Mouse (Mus musculus): Measurements from ENCODE around the gene Lig1. TPM values are rescaled to one million over a fixed set of nuclear protein-coding genes. Genes with fewer than 3 reads are reported as not detected.
"Not testable (repeated sequence)": the region's sequence is repeated elsewhere in the genome, so short reads cannot be mapped to it uniquely, and the experiment has no call there.

Lig1 gene
- polyA plus RNA-seq, 1 experiment from 2014 or later, result 80.5 TPM

- no peaks in the 10 kb centered on the region for H3K27me3 ChIP-seq (replicated peaks; ENCODE audit: control insufficient read depth, insufficient read depth, low read length)
- DNase-seq (ENCODE audit: low spot score) (peak; percentile 97), ATAC-seq (ENCODE audit: low read depth) (peak; percentile 99)
- H3K27ac ChIP-seq (replicated peaks; ENCODE audit: low read depth, low read length), result peak within 1 kb of the TSS; percentile 87
- H3K4me1 ChIP-seq (ENCODE audit: control insufficient read depth, insufficient read depth, low read length), result 0 out of 2 replicates have a peak, but pooled peaks cover 3% of the 10 kb centered on the region
- H3K9me3 ChIP-seq (ENCODE audit: control insufficient read depth, low read length), result no peaks in the 10 kb centered on the region
- peak within 1 kb of the TSS; percentile 88 for H3K4me2 ChIP-seq (ENCODE audit: low read depth, low read length)
- peak within 1 kb of the TSS; percentile 86 for H3K9ac ChIP-seq (ENCODE audit: low read depth, low read length)
- under 1% methylated on average over 39 of the region's 39 CpGs for WGBS
- H3K4me3 ChIP-seq (ENCODE audit: low read depth, low read length), result peak within 1 kb of the TSS; percentile 70
- H3K36me3 ChIP-seq (ENCODE audit: control insufficient read depth, insufficient read depth, low read length), result peaks cover 50% of the 10 kb centered on the region
These were observed 1.3 kb downstream of the Lig1 start, which contains the start of gene Zswim9 for GRCm38 (mm10) chr7:13278308-13278891. Zswim9 (minus strand) TSS chr7:13278721.

- H3K27ac ChIP-seq (replicated peaks; ENCODE audit: low read depth, low read length); DNase-seq (ENCODE audit: low spot score): not testable (repeated sequence)
These were observed 1.9 kb downstream of the Lig1 start for GRCm38 (mm10) chr7:13278957-13279356.

GRCm38 (mm10) chr7:13288621-13289020 is 11.5 kb downstream of the Lig1 start:
- no peaks in the 10 kb centered on the region for H3K4me1 ChIP-seq (ENCODE audit: control insufficient read depth, insufficient read depth, low read length)
- DNase-seq (ENCODE audit: low spot score), result peak; percentile 26
- H3K27me3 ChIP-seq (replicated peaks; ENCODE audit: control insufficient read depth, insufficient read depth, low read length), result no peaks in the 10 kb centered on the region
- H3K9me3 ChIP-seq (ENCODE audit: control insufficient read depth, low read length), result no peaks in the 10 kb centered on the region
- no peak overlapping the region for H3K4me3 ChIP-seq (ENCODE audit: low read depth, low read length)
- H3K27ac ChIP-seq (replicated peaks; ENCODE audit: low read depth, low read length), result no peak overlapping the region
- no peak overlapping the region for H3K4me2 ChIP-seq (ENCODE audit: low read depth, low read length)
- 49% methylated on average over 5 of the region's 5 CpGs for WGBS
- H3K9ac ChIP-seq (ENCODE audit: low read depth, low read length), result no peak overlapping the region
- H3K36me3 ChIP-seq (ENCODE audit: control insufficient read depth, insufficient read depth, low read length), result peaks cover 81% of the 10 kb centered on the region
- ATAC-seq (ENCODE audit: low read depth), result no peak

More at GRCm38 (mm10) chr7:13278957-13279356, 1.9 kb downstream of the Lig1 start:
- peak overlapping the region; percentile 40 for H3K4me2 ChIP-seq (ENCODE audit: low read depth, low read length)
- not testable (repeated sequence) for H3K27me3 ChIP-seq (replicated peaks; ENCODE audit: control insufficient read depth, insufficient read depth, low read length); H3K9me3 ChIP-seq (ENCODE audit: control insufficient read depth, low read length); H3K4me1 ChIP-seq (ENCODE audit: control insufficient read depth, insufficient read depth, low read length)
- 0% methylated on average over 7 of the region's 29 CpGs for WGBS
- peak overlapping the region; percentile 86 for H3K9ac ChIP-seq (ENCODE audit: low read depth, low read length)
- peak overlapping the region; percentile 70 for H3K4me3 ChIP-seq (ENCODE audit: low read depth, low read length)
- ATAC-seq (ENCODE audit: low read depth), result peak; percentile 55
- peaks cover 51% of the 10 kb centered on the region for H3K36me3 ChIP-seq (ENCODE audit: control insufficient read depth, insufficient read depth, low read length)

GRCm38 (mm10) chr7:13290041-13290675 is 13.1 kb downstream of the Lig1 start:
- Histone ChIP-seq H3K27me3 (replicated peaks; ENCODE audit: control insufficient read depth, insufficient read depth, low read length) (no peaks in the 10 kb centered on the region), H3K36me3 (ENCODE audit: control insufficient read depth, insufficient read depth, low read length) (peaks cover 80% of the 10 kb centered on the region), H3K9ac (ENCODE audit: low read depth, low read length) (no peak overlapping the region), H3K4me2 (ENCODE audit: low read depth, low read length) (no peak overlapping the region), H3K27ac (replicated peaks; ENCODE audit: low read depth, low read length) (no peak overlapping the region), H3K4me1 (ENCODE audit: control insufficient read depth, insufficient read depth, low read length) (no peaks in the 10 kb centered on the region), H3K9me3 (ENCODE audit: control insufficient read depth, low read length) (no peaks in the 10 kb centered on the region), H3K4me3 (ENCODE audit: low read depth, low read length) (no peak overlapping the region)
- DNase-seq (ENCODE audit: low spot score) (no peak), ATAC-seq (ENCODE audit: low read depth) (no peak)
- WGBS, result 96% methylated on average over 1 of the region's 1 CpGs

- no peak overlapping the region for H3K4me3 ChIP-seq (ENCODE audit: low read depth, low read length)
- no peak overlapping the region for H3K9ac ChIP-seq (ENCODE audit: low read depth, low read length)
- no peaks in the 10 kb centered on the region for H3K4me1 ChIP-seq (ENCODE audit: control insufficient read depth, insufficient read depth, low read length)
- H3K36me3 ChIP-seq (ENCODE audit: control insufficient read depth, insufficient read depth, low read length), result peaks cover 80% of the 10 kb centered on the region
- no peak overlapping the region for H3K27ac ChIP-seq (replicated peaks; ENCODE audit: low read depth, low read length)
- H3K27me3 ChIP-seq (replicated peaks; ENCODE audit: control insufficient read depth, insufficient read depth, low read length), result no peaks in the 10 kb centered on the region
- H3K9me3 ChIP-seq (ENCODE audit: control insufficient read depth, low read length), result no peaks in the 10 kb centered on the region
- DNase-seq (ENCODE audit: low spot score) (no peak), ATAC-seq (ENCODE audit: low read depth) (no peak)
- H3K4me2 ChIP-seq (ENCODE audit: low read depth, low read length), result no peak overlapping the region
- WGBS, result 84% methylated on average over 2 of the region's 2 CpGs
These were observed 14.3 kb downstream of the Lig1 start for GRCm38 (mm10) chr7:13291370-13291769.

- no peak for ATAC-seq (ENCODE audit: low read depth)
- 87% methylated on average over 11 of the region's 11 CpGs for WGBS
- H3K27me3 ChIP-seq (replicated peaks; ENCODE audit: control insufficient read depth, insufficient read depth, low read length), result no peaks in the 10 kb centered on the region
These were observed 17.1 kb downstream of the Lig1 start for GRCm38 (mm10) chr7:13293878-13294855.

GRCm38 (mm10) chr7:13295256-13295655 is 18.2 kb downstream of the Lig1 start:
- no peak for ATAC-seq (ENCODE audit: low read depth)
- H3K4me3 ChIP-seq (ENCODE audit: low read depth, low read length), result no peak overlapping the region
- WGBS, result 91% methylated on average over 7 of the region's 7 CpGs

More at GRCm38 (mm10) chr7:13293878-13294855, 17.1 kb downstream of the Lig1 start:
- no peak overlapping the region for H3K27ac ChIP-seq (replicated peaks; ENCODE audit: low read depth, low read length)
- H3K4me3 ChIP-seq (ENCODE audit: low read depth, low read length), result no peak overlapping the region
- H3K9ac ChIP-seq (ENCODE audit: low read depth, low read length), result no peak overlapping the region
- DNase-seq (ENCODE audit: low spot score), result peak; percentile 14
- no peak overlapping the region for H3K4me2 ChIP-seq (ENCODE audit: low read depth, low read length)
- no peaks in the 10 kb centered on the region for H3K9me3 ChIP-seq (ENCODE audit: control insufficient read depth, low read length)
- H3K4me1 ChIP-seq (ENCODE audit: control insufficient read depth, insufficient read depth, low read length), result no peaks in the 10 kb centered on the region
- H3K36me3 ChIP-seq (ENCODE audit: control insufficient read depth, insufficient read depth, low read length), result peaks cover 85% of the 10 kb centered on the region

GRCm38 (mm10) chr7:13297636-13298035 is 20.6 kb downstream of the Lig1 start:
- DNase-seq (ENCODE audit: low spot score) (no peak), ATAC-seq (ENCODE audit: low read depth) (no peak)
- Histone ChIP-seq H3K27ac (replicated peaks; ENCODE audit: low read depth, low read length) (no peak overlapping the region), H3K9me3 (ENCODE audit: control insufficient read depth, low read length) (no peaks in the 10 kb centered on the region), H3K4me2 (ENCODE audit: low read depth, low read length) (no peak overlapping the region), H3K36me3 (ENCODE audit: control insufficient read depth, insufficient read depth, low read length) (peaks cover 86% of the 10 kb centered on the region), H3K4me1 (ENCODE audit: control insufficient read depth, insufficient read depth, low read length) (no peaks in the 10 kb centered on the region), H3K27me3 (replicated peaks; ENCODE audit: control insufficient read depth, insufficient read depth, low read length) (no peaks in the 10 kb centered on the region), H3K9ac (ENCODE audit: low read depth, low read length) (no peak overlapping the region), H3K4me3 (ENCODE audit: low read depth, low read length) (no peak overlapping the region)
- 94% methylated on average over 1 of the region's 1 CpGs for WGBS

More at GRCm38 (mm10) chr7:13295256-13295655, 18.2 kb downstream of the Lig1 start:
- Histone ChIP-seq H3K4me1 (ENCODE audit: control insufficient read depth, insufficient read depth, low read length) (no peaks in the 10 kb centered on the region), H3K27me3 (replicated peaks; ENCODE audit: control insufficient read depth, insufficient read depth, low read length) (no peaks in the 10 kb centered on the region), H3K27ac (replicated peaks; ENCODE audit: low read depth, low read length) (no peak overlapping the region), H3K36me3 (ENCODE audit: control insufficient read depth, insufficient read depth, low read length) (peaks cover 84% of the 10 kb centered on the region), H3K9me3 (ENCODE audit: control insufficient read depth, low read length) (no peaks in the 10 kb centered on the region), H3K4me2 (ENCODE audit: low read depth, low read length) (no peak overlapping the region), H3K9ac (ENCODE audit: low read depth, low read length) (no peak overlapping the region)
- DNase-seq (ENCODE audit: low spot score), result no peak
